Mouse (Mus musculus): ENCODE measurements at regions not wholly inside any gene's neighbourhood (a gene's known extent, or its start where the extent isn't known, plus 50 kb on each side); places are given as distances from the start of the nearest gene placed in this dataset.

- Histone ChIP-seq H3K4me2 (no peak overlapping the region), H3K27ac (peak overlapping the region; percentile 40; the same call in 1 of the 2 replicates), H3K9ac (no peak overlapping the region), H3K9me3 (no peaks in the 10 kb centered on the region), H3K4me3 (no peak overlapping the region), H3K4me1 (replicated peaks) (peaks cover 14% of the 10 kb centered on the region), H3K27me3 (no peaks in the 10 kb centered on the region), H3K36me3 (no peaks in the 10 kb centered on the region)
- no peak for ATAC-seq (ENCODE audit: low FRiP score)
- 57% methylated on average over 6 of the region's 6 CpGs for WGBS
These were observed 179.2 kb upstream of the Gm4791 start for GRCm38 (mm10) chr9:46819376-46819775.

GRCm38 (mm10) chr9:46816126-46816525 lies 182.4 kb upstream of the Gm4791 start:
- WGBS = 80% methylated on average over 5 of the region's 5 CpGs
- H3K27me3 ChIP-seq = no peaks in the 10 kb centered on the region
- no peaks in the 10 kb centered on the region for H3K36me3 ChIP-seq
- no peak overlapping the region for H3K4me3 ChIP-seq
- no peak overlapping the region for H3K9ac ChIP-seq
- no peak overlapping the region for H3K27ac ChIP-seq
- ATAC-seq (ENCODE audit: low FRiP score) = no peak
- no peak overlapping the region for H3K4me2 ChIP-seq
- no peaks in the 10 kb centered on the region for H3K9me3 ChIP-seq
- peaks cover 17% of the 10 kb centered on the region for H3K4me1 ChIP-seq (replicated peaks)

GRCm38 (mm10) chr9:46814478-46815241 lies 183.9 kb upstream of the Gm4791 start:
- WGBS = 9% methylated on average over 22 of the region's 22 CpGs
- H3K27me3 ChIP-seq = no peaks in the 10 kb centered on the region
- H3K36me3 ChIP-seq = no peaks in the 10 kb centered on the region
- ATAC-seq (ENCODE audit: low FRiP score) = peak; percentile 84
- H3K9me3 ChIP-seq = no peaks in the 10 kb centered on the region
- H3K4me1 ChIP-seq (replicated peaks) = peaks cover 11% of the 10 kb centered on the region
- peak overlapping the region; percentile 79 for H3K27ac ChIP-seq
- H3K9ac ChIP-seq = peak overlapping the region; percentile 64
- peak overlapping the region; percentile 35 for H3K4me3 ChIP-seq
- H3K4me2 ChIP-seq = peak overlapping the region; percentile 56

- WGBS = 87% methylated on average over 7 of the region's 7 CpGs
- H3K4me2 ChIP-seq = no peak overlapping the region
These were observed 188.3 kb upstream of the Gm4791 start for GRCm38 (mm10) chr9:46810266-46810665.

GRCm38 (mm10) chr9:46795446-46795845 lies 203.1 kb upstream of the Gm4791 start:
- Histone ChIP-seq H3K4me3 (no peak overlapping the region), H3K4me2 (no peak overlapping the region), H3K27me3 (no peaks in the 10 kb centered on the region), H3K36me3 (no peaks in the 10 kb centered on the region), H3K9ac (no peak overlapping the region), H3K27ac (no peak overlapping the region), H3K9me3 (no peaks in the 10 kb centered on the region), H3K4me1 (replicated peaks) (no peaks in the 10 kb centered on the region)
- 55% methylated on average over 11 of the region's 11 CpGs for WGBS
- no peak for ATAC-seq (ENCODE audit: low FRiP score)

More at GRCm38 (mm10) chr9:46810266-46810665, 188.3 kb upstream of the Gm4791 start:
- H3K9ac ChIP-seq = no peak overlapping the region
- H3K27me3 ChIP-seq = 0 out of 2 replicates have a peak, but pooled peaks cover 3% of the 10 kb centered on the region
- H3K9me3 ChIP-seq = no peaks in the 10 kb centered on the region
- peaks cover 8% of the 10 kb centered on the region for H3K4me1 ChIP-seq (replicated peaks)
- no peaks in the 10 kb centered on the region for H3K36me3 ChIP-seq
- H3K27ac ChIP-seq = no peak overlapping the region
- no peak for ATAC-seq (ENCODE audit: low FRiP score)
- no peak overlapping the region for H3K4me3 ChIP-seq

- peaks cover 12% of the 10 kb centered on the region for H3K4me1 ChIP-seq (replicated peaks)
- no peak overlapping the region for H3K9ac ChIP-seq
- H3K4me2 ChIP-seq = no peak overlapping the region
- no peaks in the 10 kb centered on the region for H3K9me3 ChIP-seq
- H3K27ac ChIP-seq = no peak overlapping the region
- no peaks in the 10 kb centered on the region for H3K36me3 ChIP-seq
- WGBS = 66% methylated on average over 10 of the region's 10 CpGs
- no peak overlapping the region for H3K4me3 ChIP-seq
- no peak for ATAC-seq (ENCODE audit: low FRiP score)
- H3K27me3 ChIP-seq = no peaks in the 10 kb centered on the region
These were observed 209.5 kb upstream of the Gm4791 start for GRCm38 (mm10) chr9:46789036-46789435.

GRCm38 (mm10) chr9:46788456-46788855 lies 210.1 kb upstream of the Gm4791 start:
- Histone ChIP-seq H3K36me3 (no peaks in the 10 kb centered on the region), H3K4me1 (replicated peaks) (peaks cover 13% of the 10 kb centered on the region), H3K9ac (no peak overlapping the region), H3K27ac (no peak overlapping the region), H3K4me3 (no peak overlapping the region), H3K4me2 (no peak overlapping the region), H3K27me3 (no peaks in the 10 kb centered on the region), H3K9me3 (no peaks in the 10 kb centered on the region)
- no peak for ATAC-seq (ENCODE audit: low FRiP score)
- WGBS = 82% methylated on average over 5 of the region's 5 CpGs

GRCm38 (mm10) chr9:46784355-46784975 lies 214.1 kb upstream of the Gm4791 start:
- 63% methylated on average over 17 of the region's 17 CpGs for WGBS

GRCm38 (mm10) chr9:46783597-46784354 lies 214.8 kb upstream of the Gm4791 start:
- Histone ChIP-seq H3K4me3 (no peak overlapping the region), H3K27ac (no peak overlapping the region), H3K9me3 (no peaks in the 10 kb centered on the region), H3K27me3 (peaks cover 3% of the 10 kb centered on the region; the same call in 1 of the 2 replicates), H3K36me3 (no peaks in the 10 kb centered on the region), H3K4me2 (no peak overlapping the region), H3K4me1 (replicated peaks) (peaks cover 27% of the 10 kb centered on the region), H3K9ac (no peak overlapping the region)
- ATAC-seq (ENCODE audit: low FRiP score) = no peak
- WGBS = 75% methylated on average over 12 of the region's 12 CpGs

More at GRCm38 (mm10) chr9:46784355-46784975, 214.1 kb upstream of the Gm4791 start:
- Histone ChIP-seq H3K9me3 (no peaks in the 10 kb centered on the region), H3K27ac (no peak overlapping the region), H3K4me1 (replicated peaks) (peaks cover 31% of the 10 kb centered on the region), H3K4me3 (no peak overlapping the region), H3K27me3 (peaks cover 3% of the 10 kb centered on the region; the same call in 1 of the 2 replicates), H3K9ac (no peak overlapping the region), H3K4me2 (no peak overlapping the region), H3K36me3 (no peaks in the 10 kb centered on the region)
- ATAC-seq (ENCODE audit: low FRiP score) = no peak

GRCm38 (mm10) chr9:46781681-46782080 lies 216.9 kb upstream of the Gm4791 start:
- H3K4me2 ChIP-seq = no peak overlapping the region
- no peaks in the 10 kb centered on the region for H3K36me3 ChIP-seq
- H3K4me1 ChIP-seq (replicated peaks) = peaks cover 23% of the 10 kb centered on the region
- H3K9ac ChIP-seq = no peak overlapping the region
- no peak for ATAC-seq (ENCODE audit: low FRiP score)
- no peak overlapping the region for H3K27ac ChIP-seq
- no peak overlapping the region for H3K4me3 ChIP-seq
- H3K9me3 ChIP-seq = no peaks in the 10 kb centered on the region
- WGBS = 60% methylated on average over 8 of the region's 8 CpGs
- peaks cover 3% of the 10 kb centered on the region; the same call in 1 of the 2 replicates for H3K27me3 ChIP-seq

- Histone ChIP-seq H3K9me3 (no peaks in the 10 kb centered on the region), H3K4me1 (replicated peaks) (peaks cover 18% of the 10 kb centered on the region), H3K27ac (no peak overlapping the region), H3K27me3 (peaks cover 3% of the 10 kb centered on the region; the same call in 1 of the 2 replicates), H3K36me3 (no peaks in the 10 kb centered on the region), H3K9ac (no peak overlapping the region), H3K4me3 (no peak overlapping the region), H3K4me2 (no peak overlapping the region)
- no peak for ATAC-seq (ENCODE audit: low FRiP score)
- 86% methylated on average over 6 of the region's 6 CpGs for WGBS
These were observed 219.8 kb upstream of the Gm4791 start for GRCm38 (mm10) chr9:46778769-46779168.

GRCm38 (mm10) chr9:46774821-46775220 lies 223.7 kb upstream of the Gm4791 start:
- no peak overlapping the region for H3K4me2 ChIP-seq
- H3K27me3 ChIP-seq = no peaks in the 10 kb centered on the region
- H3K4me1 ChIP-seq (replicated peaks) = 0 out of 2 replicates have a peak, but pooled peaks cover 3% of the 10 kb centered on the region
- ATAC-seq (ENCODE audit: low FRiP score) = no peak
- no peaks in the 10 kb centered on the region for H3K36me3 ChIP-seq
- WGBS = 74% methylated on average over 2 of the region's 2 CpGs
- no peaks in the 10 kb centered on the region for H3K9me3 ChIP-seq
- H3K27ac ChIP-seq = no peak overlapping the region
- no peak overlapping the region for H3K4me3 ChIP-seq
- no peak overlapping the region for H3K9ac ChIP-seq
